ENCODE assay signal across 8 mouse cellular contexts in the genomic region with DNA sequence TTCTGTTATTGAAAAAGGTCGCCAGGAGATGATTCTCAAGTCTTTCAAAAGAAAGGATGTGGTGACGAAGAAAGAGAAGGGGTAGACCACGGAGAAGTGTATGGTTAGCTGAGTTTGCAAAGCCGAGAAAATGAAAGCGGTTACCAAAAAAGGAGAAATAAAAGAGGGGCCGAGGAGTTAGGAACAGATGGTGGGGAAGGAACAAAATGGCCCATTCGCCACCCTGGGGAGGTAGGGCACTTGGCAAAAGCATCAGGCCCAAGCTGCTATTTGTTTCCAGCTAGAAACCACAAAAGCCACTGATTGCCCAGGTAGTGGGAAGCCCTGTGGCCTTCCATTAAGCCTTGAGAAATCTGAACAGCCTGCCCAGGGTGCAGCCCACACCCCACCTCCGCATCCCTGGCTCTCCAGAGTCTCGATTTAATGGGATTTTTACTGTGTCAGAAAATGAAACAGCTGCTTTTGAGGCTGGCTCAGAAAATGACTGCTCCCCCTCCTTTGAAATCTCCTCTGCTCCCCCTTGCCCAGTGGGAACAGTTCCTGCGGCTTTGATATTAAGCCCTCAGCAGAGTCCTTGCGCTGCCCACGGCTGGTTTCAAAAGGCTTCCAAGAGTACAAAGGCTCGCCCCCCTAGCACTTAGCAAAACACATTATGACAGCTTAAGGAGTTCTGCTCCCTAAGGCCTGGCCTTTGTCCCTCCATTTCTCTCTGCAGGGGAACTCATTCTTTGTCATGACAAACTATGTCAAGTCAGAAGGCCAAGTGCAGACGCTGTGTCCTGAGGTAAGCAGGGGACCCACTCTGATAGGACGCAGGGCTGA. TPM values are rescaled to one million over a fixed set of nuclear protein-coding genes. Genes with fewer than 3 reads are reported as not detected.
A peak's percentile ranks its signal among the peaks of the same experiment; 100 is the strongest.
DNase-seq lines count a peak whose midpoint lies in the region; ATAC-seq and TF ChIP-seq lines count a peak whose summit lies in the region.

No protein-coding gene starts in this region.

- H3K4me3 ChIP-seq in heart, embryonic 11.5 days (ENCODE audit: low read depth, low read length) = no peak overlapping the region
- no peak overlapping the region for H3K4me3 ChIP-seq in embryonic fibroblast, embryonic 13.5 days (ENCODE audit: insufficient read depth, low read length)
- H3K4me3 ChIP-seq in neural tube, embryonic 15.5 days (replicated peaks) = no peak overlapping the region

- intact Hi-C loops in heart, postnatal 36 days (cut with DNase I) = loop anchor here (5.0 kb wide), 1 partner anchor 74 kb away; no protein-coding TSS in a partner anchor
- intact Hi-C loops in left cerebral cortex, postnatal 4 days (cut with DNase I) = no loop called here

- TF ChIP-seq POLR2A in embryonic fibroblast, embryonic 13.5 days (IDR thresholded peaks at IDR 0.05; ENCODE audit: low read depth, low read length) = no peak

- no peak for DNase-seq in heart, postnatal 36 days
- DNase-seq in right cerebral cortex, postnatal 25 days = peak; percentile 67
- no peak for DNase-seq in right cerebral cortex, postnatal 10 days (ENCODE audit: low spot score in 2 of 2)
- peak; percentile 65 for DNase-seq in left cerebral cortex, postnatal 4 days
- DNase-seq in yolk sac, embryonic 10.5 days (ENCODE audit: low spot score) = no peak

- H3K9ac ChIP-seq in heart, embryonic 11.5 days (ENCODE audit: low read depth, low read length) = peak overlapping the region; percentile 56
- no peak overlapping the region for H3K9ac ChIP-seq in neural tube, embryonic 15.5 days (replicated peaks)

- peak overlapping the region; percentile 45; the same call in 1 of the 2 replicates for H3K4me2 ChIP-seq in heart, embryonic 11.5 days
- peak overlapping the region; percentile 15; the same call in 1 of the 2 replicates for H3K4me2 ChIP-seq in neural tube, embryonic 15.5 days

- WGBS in heart, embryonic 11.5 days (ENCODE audit: insufficient replicate concordance) = 62% methylated on average over 15 of the region's 15 CpGs
- 15% methylated on average over 15 of the region's 15 CpGs for whole genome bisulfite sequencing in neural tube, embryonic 15.5 days

- H3K4me1 ChIP-seq in heart, embryonic 11.5 days (ENCODE audit: control insufficient read depth, insufficient read depth, low read length) = peaks cover 26% of the 10 kb centered on the region
- H3K4me1 ChIP-seq in embryonic fibroblast, embryonic 13.5 days (ENCODE audit: control insufficient read depth, insufficient read depth, low read length) = peaks cover 8% of the 10 kb centered on the region
- peaks cover 21% of the 10 kb centered on the region for H3K4me1 ChIP-seq in neural tube, embryonic 15.5 days

- no peak for TF ChIP-seq CTCF in embryonic fibroblast, embryonic 13.5 days (IDR thresholded peaks at IDR 0.05; ENCODE audit: borderline replicate concordance, insufficient read depth, low read length)

- no peaks in the 10 kb centered on the region for H3K9me3 ChIP-seq in heart, embryonic 11.5 days (replicated peaks; ENCODE audit: control insufficient read depth, low read length)
- no peaks in the 10 kb centered on the region for H3K9me3 ChIP-seq in neural tube, embryonic 15.5 days (replicated peaks)

- ATAC-seq in heart, embryonic 11.5 days (replicated peaks; ENCODE audit: insufficient number of reproducible peaks, low FRiP score, low TSS enrichment) = no peak
- ATAC-seq in neural tube, embryonic 15.5 days (ENCODE audit: low FRiP score) = no peak; the same call in 1 of the 2 replicates

- H3K27ac ChIP-seq in heart, embryonic 11.5 days (ENCODE audit: low read depth, low read length) = peak overlapping the region; percentile 59
- peak overlapping the region; percentile 41 for H3K27ac ChIP-seq in embryonic fibroblast, embryonic 13.5 days (ENCODE audit: insufficient read depth, low read length)
- H3K27ac ChIP-seq in neural tube, embryonic 15.5 days (replicated peaks) = peak overlapping the region; percentile 80

- no peaks in the 10 kb centered on the region for H3K36me3 ChIP-seq in heart, embryonic 11.5 days (ENCODE audit: control insufficient read depth, insufficient read depth, low read length)
- H3K36me3 ChIP-seq in neural tube, embryonic 15.5 days = no peaks in the 10 kb centered on the region

- no peaks in the 10 kb centered on the region for H3K27me3 ChIP-seq in heart, embryonic 11.5 days (ENCODE audit: control insufficient read depth, insufficient read depth, low read length)
- no peaks in the 10 kb centered on the region for H3K27me3 ChIP-seq in neural tube, embryonic 15.5 days (replicated peaks)

RNA-seq across cellular contexts. Expression of a gene that starts 9.9 kb away (rescaled TPM):
- 0.36 and 1.00 TPM in 2 replicates for polyA plus RNA-seq in heart, embryonic 11.5 days (2014; fragmentation: Nextera tagmentation; extraction: Ambion mirVana)
- total RNA-seq in heart, postnatal 36 days (2021) = 1 to 10 TPM; 4.4 TPM
- polyA plus RNA-seq in embryonic fibroblast, embryonic 13.5 days (2011; ENCODE audit: insufficient read length, low read depth, missing spikeins) = 1.2 and 1.4 TPM in 2 replicates
- total RNA-seq in left cerebral cortex, postnatal 4 days (2021) = 1 to 10 TPM; 4.1 to 5.0 TPM
- polyA plus RNA-seq in neural tube, embryonic 15.5 days (2015; fragmentation: Nextera tagmentation; extraction: Ambion mirVana) = 5.0 and 5.9 TPM in 2 replicates

RNA-seq across cellular contexts. Expression of a gene that starts 39.3 kb away (rescaled TPM):
- 23.9 and 28.4 TPM in 2 replicates for polyA plus RNA-seq in heart, embryonic 11.5 days (2014; fragmentation: Nextera tagmentation; extraction: Ambion mirVana)
- 10 to 100 TPM; 66.7 to 71.1 TPM for total RNA-seq in heart, postnatal 36 days (2021)
- polyA plus RNA-seq in embryonic fibroblast, embryonic 13.5 days (2011; ENCODE audit: insufficient read length, low read depth, missing spikeins) = 27.9 and 49.1 TPM in 2 replicates
- 10 to 100 TPM; 38.3 to 49.6 TPM for total RNA-seq in left cerebral cortex, postnatal 4 days (2021)
- 59.2 and 60.6 TPM in 2 replicates for polyA plus RNA-seq in neural tube, embryonic 15.5 days (2015; fragmentation: Nextera tagmentation; extraction: Ambion mirVana)

RNA-seq across cellular contexts. Expression of a gene that starts 53.7 kb away (rescaled TPM):
- polyA plus RNA-seq in heart, embryonic 11.5 days (2014; fragmentation: Nextera tagmentation; extraction: Ambion mirVana) = 13.1 and 13.8 TPM in 2 replicates
- total RNA-seq in heart, postnatal 36 days (2021) = 10 to 100 TPM; 18.9 to 20.5 TPM
- 43.1 and 52.3 TPM in 2 replicates for polyA plus RNA-seq in embryonic fibroblast, embryonic 13.5 days (2011; ENCODE audit: insufficient read length, low read depth, missing spikeins)
- 1 to 10 TPM; 6.8 to 8.6 TPM for total RNA-seq in left cerebral cortex, postnatal 4 days (2021)
- 14.7 and 18.6 TPM in 2 replicates for polyA plus RNA-seq in neural tube, embryonic 15.5 days (2015; fragmentation: Nextera tagmentation; extraction: Ambion mirVana)

Comparison
In these comparisons a context has a peak if more than half of its experiments do, and no peak if none do; other contexts are left out.
1. DNase-seq: peak in right cerebral cortex, postnatal 25 days (single experiment) and left cerebral cortex, postnatal 4 days (single experiment); none in heart, postnatal 36 days (0 of 2), right cerebral cortex, postnatal 10 days (0 of 2) and yolk sac, embryonic 10.5 days (single experiment).
2. Peak in every context shown above with its lines, with median percentiles within 50 percentile points of each other: H3K27ac ChIP-seq.